Mouse (Mus musculus): Measurements from ENCODE around the gene Nsdhl. TPM values are rescaled to one million over a fixed set of nuclear protein-coding genes. Genes with fewer than 3 reads are reported as not detected.
A peak's percentile ranks its signal among the peaks of the same experiment; 100 is the strongest.

Gene Nsdhl
- polyA plus RNA-seq, 1 experiment, result 44.2 TPM

DNA sequence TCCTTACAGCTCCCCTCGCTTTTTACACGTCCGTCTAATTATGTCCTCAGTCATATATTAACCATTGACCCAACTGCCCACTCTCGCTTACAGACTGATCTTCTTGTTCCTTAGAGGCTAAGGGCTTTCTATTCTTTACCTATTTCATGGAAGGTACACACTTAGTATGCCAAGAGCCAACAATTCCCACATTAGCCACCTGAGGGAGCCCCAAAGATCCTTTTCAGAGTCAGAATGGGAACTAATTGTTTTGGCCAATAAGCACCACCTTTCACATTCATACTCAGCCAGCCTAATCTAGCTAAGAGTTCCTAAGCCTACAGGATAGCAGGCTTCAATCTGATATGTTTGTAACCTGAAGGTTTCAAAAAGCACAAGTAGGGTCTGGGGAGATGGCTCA lies 42.1 kb downstream of the Nsdhl start:
- no peaks in the 10 kb centered on the region for H3K27me3 ChIP-seq (ENCODE audit: control insufficient read depth, insufficient read depth, low read length, poor library complexity, severe bottlenecking)
- no peak overlapping the region for H3K9ac ChIP-seq (ENCODE audit: low read depth, poor library complexity, severe bottlenecking)
- TF ChIP-seq POLR2A (IDR thresholded peaks at IDR 0.05; ENCODE audit: insufficient read depth, low read length), result no peak
- TF ChIP-seq CTCF (IDR thresholded peaks at IDR 0.05; ENCODE audit: low read depth, low read length), result no peak
- no peak for TF ChIP-seq EP300 (IDR thresholded peaks at IDR 0.05; ENCODE audit: insufficient read depth, low read depth, low read length)
- H3K4me3 ChIP-seq (ENCODE audit: low read depth, low read length), result no peak overlapping the region
- H3K9me3 ChIP-seq (replicated peaks; ENCODE audit: control insufficient read depth, insufficient read depth, low read length, poor library complexity, severe bottlenecking), result no peaks in the 10 kb centered on the region
- H3K27ac ChIP-seq (ENCODE audit: insufficient read depth, low read length), result no peak overlapping the region
- H3K36me3 ChIP-seq (ENCODE audit: control insufficient read depth, insufficient read depth, low read length, poor library complexity, severe bottlenecking), result peaks cover 4% of the 10 kb centered on the region
- no peaks in the 10 kb centered on the region for H3K4me1 ChIP-seq (ENCODE audit: control insufficient read depth, insufficient read depth, low read length)

DNA sequence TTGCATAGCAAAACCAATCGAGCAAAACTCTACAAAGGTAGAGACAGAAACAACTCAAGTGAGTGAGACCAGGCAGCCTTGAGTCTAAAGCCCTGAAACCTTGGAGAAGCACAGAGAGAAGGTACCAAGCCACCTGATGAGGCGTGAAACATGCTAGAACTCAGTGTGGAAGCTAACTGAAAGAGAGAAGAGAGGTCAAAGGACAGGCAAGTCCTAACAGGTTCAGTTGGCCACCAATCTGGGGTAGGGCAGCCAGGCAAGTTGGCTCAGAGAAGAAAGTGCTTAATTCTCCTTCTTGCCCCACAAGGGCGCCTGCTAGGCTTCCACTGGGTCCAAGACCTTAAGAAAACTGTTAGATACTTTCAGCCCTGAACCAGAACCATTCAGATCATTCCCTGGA lies 43.2 kb downstream of the Nsdhl start:
- Histone ChIP-seq H3K27me3 (ENCODE audit: control insufficient read depth, insufficient read depth, low read length, poor library complexity, severe bottlenecking) (no peaks in the 10 kb centered on the region), H3K27ac (ENCODE audit: insufficient read depth, low read length) (no peak overlapping the region), H3K9me3 (replicated peaks; ENCODE audit: control insufficient read depth, insufficient read depth, low read length, poor library complexity, severe bottlenecking) (no peaks in the 10 kb centered on the region), H3K36me3 (ENCODE audit: control insufficient read depth, insufficient read depth, low read length, poor library complexity, severe bottlenecking) (peaks cover under 1% of the 10 kb centered on the region), H3K9ac (ENCODE audit: low read depth, poor library complexity, severe bottlenecking) (no peak overlapping the region), H3K4me3 (ENCODE audit: low read depth, low read length) (no peak overlapping the region), H3K4me1 (ENCODE audit: control insufficient read depth, insufficient read depth, low read length) (no peaks in the 10 kb centered on the region)
- no peak for TF ChIP-seq POLR2A (IDR thresholded peaks at IDR 0.05; ENCODE audit: insufficient read depth, low read length)
- TF ChIP-seq EP300 (IDR thresholded peaks at IDR 0.05; ENCODE audit: insufficient read depth, low read depth, low read length), result no peak
- TF ChIP-seq CTCF (IDR thresholded peaks at IDR 0.05; ENCODE audit: low read depth, low read length), result no peak

DNA sequence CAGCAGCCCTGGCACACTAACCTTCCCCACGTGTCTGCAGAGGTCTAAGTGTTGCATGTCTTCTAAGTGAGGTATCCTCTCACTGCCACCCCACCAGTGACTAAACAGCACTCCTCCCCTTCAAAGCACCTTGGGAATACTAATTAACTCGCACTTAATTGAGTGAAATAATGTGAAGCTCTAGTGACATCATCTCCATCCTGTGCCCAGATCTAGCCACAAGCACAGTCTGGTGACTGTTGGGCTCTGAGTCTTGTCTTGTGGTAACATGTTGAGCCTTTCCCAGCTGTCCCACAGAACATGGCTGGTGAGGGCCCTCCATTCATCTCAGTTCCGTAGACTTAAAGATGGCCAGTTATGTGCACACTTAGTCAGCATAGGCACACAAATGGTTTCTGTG lies 44.4 kb downstream of the Nsdhl start:
- Histone ChIP-seq H3K27me3 (ENCODE audit: control insufficient read depth, insufficient read depth, low read length, poor library complexity, severe bottlenecking) (no peaks in the 10 kb centered on the region), H3K4me3 (ENCODE audit: low read depth, low read length) (no peak overlapping the region), H3K36me3 (ENCODE audit: control insufficient read depth, insufficient read depth, low read length, poor library complexity, severe bottlenecking) (no peaks in the 10 kb centered on the region), H3K27ac (ENCODE audit: insufficient read depth, low read length) (no peak overlapping the region), H3K9me3 (replicated peaks; ENCODE audit: control insufficient read depth, insufficient read depth, low read length, poor library complexity, severe bottlenecking) (no peaks in the 10 kb centered on the region), H3K4me1 (ENCODE audit: control insufficient read depth, insufficient read depth, low read length) (no peaks in the 10 kb centered on the region), H3K9ac (ENCODE audit: low read depth, poor library complexity, severe bottlenecking) (no peak overlapping the region)
- TF ChIP-seq POLR2A (IDR thresholded peaks at IDR 0.05; ENCODE audit: insufficient read depth, low read length) (no peak), EP300 (IDR thresholded peaks at IDR 0.05; ENCODE audit: insufficient read depth, low read depth, low read length) (no peak), CTCF (IDR thresholded peaks at IDR 0.05; ENCODE audit: low read depth, low read length) (no peak)

DNA sequence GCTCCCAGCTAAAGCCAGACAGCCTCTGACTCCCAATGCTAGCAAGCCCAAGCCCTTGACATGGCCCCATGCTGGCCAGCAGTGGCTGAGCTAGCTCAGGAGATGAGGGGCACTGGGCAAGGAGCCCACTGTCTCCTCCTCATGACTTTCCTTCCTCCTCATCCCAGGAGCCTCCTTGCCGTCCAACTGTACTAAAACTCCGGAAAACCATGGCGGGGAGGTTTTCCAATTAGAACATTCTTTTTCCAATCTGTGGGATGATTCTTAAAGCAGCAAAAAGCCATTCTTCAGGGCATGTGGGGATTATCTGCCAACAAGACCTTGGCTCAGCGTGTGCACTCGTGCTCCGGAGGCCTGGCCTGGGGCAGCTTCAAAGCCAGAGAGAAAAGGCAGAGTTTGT lies 64.5 kb downstream of the Nsdhl start:
- TF ChIP-seq POLR2A (IDR thresholded peaks at IDR 0.05; ENCODE audit: insufficient read depth, low read length) (no peak), CTCF (IDR thresholded peaks at IDR 0.05; ENCODE audit: low read depth, low read length) (no peak), EP300 (IDR thresholded peaks at IDR 0.05; ENCODE audit: insufficient read depth, low read depth, low read length) (no peak)
- Histone ChIP-seq H3K4me1 (ENCODE audit: control insufficient read depth, insufficient read depth, low read length) (no peaks in the 10 kb centered on the region), H3K36me3 (ENCODE audit: control insufficient read depth, insufficient read depth, low read length, poor library complexity, severe bottlenecking) (no peaks in the 10 kb centered on the region), H3K9me3 (replicated peaks; ENCODE audit: control insufficient read depth, insufficient read depth, low read length, poor library complexity, severe bottlenecking) (no peaks in the 10 kb centered on the region), H3K9ac (ENCODE audit: low read depth, poor library complexity, severe bottlenecking) (no peak overlapping the region), H3K27me3 (ENCODE audit: control insufficient read depth, insufficient read depth, low read length, poor library complexity, severe bottlenecking) (no peaks in the 10 kb centered on the region), H3K4me3 (ENCODE audit: low read depth, low read length) (no peak overlapping the region), H3K27ac (ENCODE audit: insufficient read depth, low read length) (no peak overlapping the region)

DNA sequence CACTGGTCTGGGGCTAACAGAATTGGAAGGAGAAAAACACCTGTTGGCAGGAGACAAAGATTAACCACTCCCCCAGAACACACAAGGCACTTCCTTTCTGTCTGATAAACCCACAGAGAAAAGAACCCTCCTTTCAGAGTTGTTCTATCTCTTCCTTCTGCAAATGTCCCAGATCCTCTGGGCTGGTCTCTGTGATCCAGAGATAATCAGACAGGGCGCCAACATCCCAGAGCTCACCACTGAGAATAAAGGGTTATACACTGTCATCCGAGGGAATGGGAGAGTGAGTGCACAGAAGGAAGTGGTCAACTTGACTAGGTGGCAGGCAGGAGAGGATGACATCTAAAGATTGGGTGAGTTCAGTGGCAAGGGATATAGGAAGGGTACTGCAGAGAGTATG lies 67.2 kb downstream of the Nsdhl start:
- H3K27me3 ChIP-seq (ENCODE audit: control insufficient read depth, insufficient read depth, low read length, poor library complexity, severe bottlenecking), result no peaks in the 10 kb centered on the region

DNA sequence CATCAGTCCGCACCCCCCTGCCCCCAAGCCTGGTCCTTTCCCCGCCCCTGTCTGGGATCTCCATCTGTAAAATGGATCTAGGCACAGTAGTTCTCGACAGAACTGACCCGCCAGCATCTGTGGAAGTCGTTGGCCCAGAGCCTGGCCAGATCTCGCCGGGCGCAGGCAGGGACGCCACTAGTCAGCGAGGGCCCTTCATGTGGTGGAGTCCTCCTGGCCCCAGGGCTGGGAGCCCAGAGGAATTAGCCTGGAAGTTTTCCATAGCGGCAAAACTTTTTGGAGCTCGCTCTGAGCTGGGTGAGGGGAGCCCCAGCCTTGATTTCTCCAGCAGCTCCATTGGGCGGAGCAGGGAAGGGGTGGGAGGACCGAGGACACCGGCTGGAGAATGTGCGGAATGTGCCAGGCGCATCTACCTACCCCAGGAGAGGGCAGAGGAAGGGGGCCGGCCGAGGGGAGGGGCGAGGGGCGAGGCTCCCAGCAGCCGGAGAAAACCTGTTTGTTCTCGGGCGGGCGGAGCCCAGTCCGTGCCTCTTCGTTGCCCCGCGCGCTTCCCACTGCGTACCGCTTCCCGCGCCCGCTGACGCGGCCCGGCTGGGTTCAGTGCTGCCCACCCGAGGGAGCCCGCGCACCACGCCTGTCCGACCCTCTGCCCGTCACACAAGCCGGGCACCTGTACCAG lies 68.6 kb downstream of the Nsdhl start, which contains the start of gene Zfp185:
Zfp185 (plus strand) TSS at position 499 of the 679 bp plus-strand sequence.
- Histone ChIP-seq H3K9me3 (replicated peaks; ENCODE audit: control insufficient read depth, insufficient read depth, low read length, poor library complexity, severe bottlenecking) (no peaks in the 10 kb centered on the region), H3K27ac (ENCODE audit: insufficient read depth, low read length) (no peak within 1 kb of the TSS), H3K36me3 (ENCODE audit: control insufficient read depth, insufficient read depth, low read length, poor library complexity, severe bottlenecking) (no peaks in the 10 kb centered on the region), H3K4me3 (ENCODE audit: low read depth, low read length) (peak within 1 kb of the TSS; percentile 70), H3K9ac (ENCODE audit: low read depth, poor library complexity, severe bottlenecking) (peak within 1 kb of the TSS; percentile 56), H3K4me1 (ENCODE audit: control insufficient read depth, insufficient read depth, low read length) (no peaks in the 10 kb centered on the region), H3K27me3 (ENCODE audit: control insufficient read depth, insufficient read depth, low read length, poor library complexity, severe bottlenecking) (no peaks in the 10 kb centered on the region)
- TF ChIP-seq EP300 (IDR thresholded peaks at IDR 0.05; ENCODE audit: insufficient read depth, low read depth, low read length) (no peak), POLR2A (IDR thresholded peaks at IDR 0.05; ENCODE audit: insufficient read depth, low read length) (no peak), CTCF (IDR thresholded peaks at IDR 0.05; ENCODE audit: low read depth, low read length) (no peak)

More for the DNA sequence above, 67.2 kb downstream of the Nsdhl start:
- no peaks in the 10 kb centered on the region for H3K4me1 ChIP-seq (ENCODE audit: control insufficient read depth, insufficient read depth, low read length)
- H3K9ac ChIP-seq (ENCODE audit: low read depth, poor library complexity, severe bottlenecking), result no peak overlapping the region
- no peak overlapping the region for H3K4me3 ChIP-seq (ENCODE audit: low read depth, low read length)
- H3K9me3 ChIP-seq (replicated peaks; ENCODE audit: control insufficient read depth, insufficient read depth, low read length, poor library complexity, severe bottlenecking), result no peaks in the 10 kb centered on the region
- TF ChIP-seq POLR2A (IDR thresholded peaks at IDR 0.05; ENCODE audit: insufficient read depth, low read length) (no peak), EP300 (IDR thresholded peaks at IDR 0.05; ENCODE audit: insufficient read depth, low read depth, low read length) (no peak), CTCF (IDR thresholded peaks at IDR 0.05; ENCODE audit: low read depth, low read length) (no peak)
- H3K27ac ChIP-seq (ENCODE audit: insufficient read depth, low read length), result no peak overlapping the region
- H3K36me3 ChIP-seq (ENCODE audit: control insufficient read depth, insufficient read depth, low read length, poor library complexity, severe bottlenecking), result no peaks in the 10 kb centered on the region
